Mouse (Mus musculus) left cerebral cortex, postnatal 25 days (tissue): Measurements from ENCODE around the gene Ptx3. TPM values are rescaled to one million over a fixed set of nuclear protein-coding genes. Genes with fewer than 3 reads are reported as not detected.

ENCODE experiments used
- DNase-seq, 2 experiments: peaks; one replicate each; pipeline ENCODE4 v3.0.0; 2022; ENCODE audit warnings: low spot score in 2 of 2, mixed read lengths in 1 of 2
- intact Hi-C: fragments of 180-260 bp; cut with DNase I; formaldehyde crosslinking; loops from one replicate; pipeline ENCODE4 v1.15.1; 2025
- total RNA-seq, 2 experiments: library from RNA; stranded (reverse); gene quantifications; 2 replicates each; pipeline ENCODE4 v1.2.3; 2021

The Ptx3 gene
- total RNA-seq: under 1 TPM; 0.34 to 0.55 TPM

- intact Hi-C loops: loop anchor here (5.0 kb wide), 2 partner anchors 137 to 212 kb away; no protein-coding TSS in a partner anchor
- DNase-seq: no peak
Observed at GRCm38 (mm10) chr3:66219655-66220191, at the start of gene Ptx3. Gene Ptx3, plus strand, starts transcription at chr3:66219910.

DNA sequence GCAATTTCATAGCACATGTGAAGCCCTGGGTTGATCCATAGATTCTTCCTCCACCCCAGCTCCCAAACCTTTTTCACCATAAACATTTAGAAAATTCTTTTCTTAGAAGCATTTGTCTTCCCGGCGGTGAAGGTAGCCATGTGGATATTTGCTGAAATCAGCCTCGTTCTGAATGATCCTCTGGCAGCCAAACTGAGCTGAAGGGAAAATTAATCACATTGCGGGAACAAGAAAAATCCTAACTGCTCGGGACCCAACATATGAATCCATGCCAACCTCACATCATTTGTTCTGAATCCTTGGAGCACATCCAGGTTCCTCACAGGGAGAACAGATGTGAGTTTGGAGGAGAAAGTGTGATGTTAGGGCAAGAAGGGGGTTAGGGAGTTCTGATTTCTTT lies 46.8 kb upstream of the Ptx3 start:
- DNase-seq: peak; percentile 2 to 3
- intact Hi-C loops: no loop called here

- DNase-seq: no peak
- intact Hi-C loops: no loop called here
Observed at GRCm38 (mm10) chr3:66179647-66180046, 40.1 kb upstream of the Ptx3 start.

- intact Hi-C loops: no loop called here
Observed at GRCm38 (mm10) chr3:66193910-66194562, 25.7 kb upstream of the Ptx3 start.

GRCm38 (mm10) chr3:66208836-66209573 lies 10.7 kb upstream of the Ptx3 start:
- DNase-seq: no peak
- intact Hi-C loops: no loop called here

More at GRCm38 (mm10) chr3:66193910-66194562, 25.7 kb upstream of the Ptx3 start:
- DNase-seq: no peak

GRCm38 (mm10) chr3:66213524-66213923 lies 6.2 kb upstream of the Ptx3 start:
- intact Hi-C loops: no loop called here

DNA sequence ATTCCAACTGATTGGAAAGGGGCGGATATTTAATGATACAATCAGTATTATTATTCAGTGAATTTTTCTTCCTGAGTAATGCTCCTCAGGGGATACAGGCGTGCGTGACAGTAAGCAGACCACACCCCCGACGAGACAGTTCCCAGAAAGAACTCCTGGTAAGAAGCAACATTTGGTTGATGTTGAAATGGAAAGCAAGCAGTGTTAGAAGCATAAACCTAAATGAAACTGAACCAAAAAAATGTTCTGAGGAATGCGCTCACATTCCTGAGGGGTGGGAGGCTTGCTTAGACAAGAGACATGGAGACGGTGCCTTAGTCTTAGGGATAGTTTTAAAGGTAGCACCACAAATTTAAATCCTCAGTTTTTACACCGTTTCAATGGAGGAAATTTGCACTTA lies 4.0 kb upstream of the Ptx3 start:
- DNase-seq: no peak
- intact Hi-C loops: loop anchor here (5.0 kb wide), 1 partner anchor 133 kb away; no protein-coding TSS in a partner anchor

More at GRCm38 (mm10) chr3:66213524-66213923, 6.2 kb upstream of the Ptx3 start:
- DNase-seq: no peak

DNA sequence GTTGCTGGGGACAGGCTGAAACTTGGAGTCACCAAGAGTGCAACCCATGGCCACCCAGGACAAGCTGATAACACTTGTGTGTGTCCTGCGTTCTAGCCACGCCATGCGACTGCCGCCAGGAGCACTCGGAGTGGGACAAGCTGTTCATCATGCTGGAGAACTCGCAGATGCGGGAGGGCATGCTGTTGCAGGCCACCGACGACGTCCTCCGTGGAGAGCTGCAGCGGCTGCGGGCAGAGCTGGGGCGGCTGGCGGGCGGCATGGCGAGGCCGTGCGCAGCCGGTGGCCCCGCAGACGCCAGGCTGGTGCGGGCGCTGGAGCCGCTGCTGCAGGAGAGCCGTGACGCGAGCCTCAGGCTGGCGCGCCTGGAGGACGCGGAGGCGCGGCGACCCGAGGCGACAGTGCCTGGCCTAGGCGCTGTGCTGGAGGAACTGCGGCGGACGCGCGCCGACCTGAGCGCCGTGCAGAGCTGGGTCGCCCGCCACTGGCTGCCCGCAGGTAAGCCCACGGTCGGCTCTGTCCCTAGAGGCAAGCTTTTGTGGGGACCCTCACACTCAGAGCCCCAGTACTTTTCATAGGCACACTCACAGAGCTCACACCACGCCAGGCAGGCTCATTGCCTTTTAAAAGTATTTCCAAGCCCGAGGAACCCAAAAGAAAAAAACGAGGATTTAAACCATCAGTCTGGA lies 988 bp downstream of the Ptx3 start:
- intact Hi-C loops: loop anchor here (5.0 kb wide), 1 partner anchor 213 kb away; no protein-coding TSS in a partner anchor

GRCm38 (mm10) chr3:66221243-66221611 lies 1.5 kb downstream of the Ptx3 start:
- intact Hi-C loops: loop anchor here (5.0 kb wide), 1 partner anchor 214 kb away; no protein-coding TSS in a partner anchor
- no peak for DNase-seq

More for the DNA sequence above, 988 bp downstream of the Ptx3 start:
- peak; percentile 45 for DNase-seq

- no peak for DNase-seq
- intact Hi-C loops: loop anchor here (5.0 kb wide), 1 partner anchor 218 kb away; no protein-coding TSS in a partner anchor
Observed at GRCm38 (mm10) chr3:66224931-66225537, 5.3 kb downstream of the Ptx3 start.

GRCm38 (mm10) chr3:66236234-66236871 lies 16.6 kb downstream of the Ptx3 start:
- peak in 1 of 2 experiments; percentile 48 for DNase-seq
- intact Hi-C loops: loop anchor here (5.0 kb wide), 1 partner anchor 234 kb away; no protein-coding TSS in a partner anchor

- intact Hi-C loops: no loop called here
- DNase-seq: peak in 1 of 2 experiments; percentile 50
Observed at GRCm38 (mm10) chr3:66240476-66240875, 20.8 kb downstream of the Ptx3 start.

- intact Hi-C loops: no loop called here
- DNase-seq: no peak
Observed at GRCm38 (mm10) chr3:66251842-66252241, 32.1 kb downstream of the Ptx3 start.

GRCm38 (mm10) chr3:66254504-66255105 lies 34.9 kb downstream of the Ptx3 start:
- DNase-seq: peak; percentile 12 to 40
- intact Hi-C loops: no loop called here

GRCm38 (mm10) chr3:66262319-66262718 lies 42.6 kb downstream of the Ptx3 start:
- intact Hi-C loops: no loop called here
- DNase-seq: no peak

- intact Hi-C loops: no loop called here
- no peak for DNase-seq
Observed at GRCm38 (mm10) chr3:66263270-66263669, 43.6 kb downstream of the Ptx3 start.
